Mouse (Mus musculus) adrenal gland, adult 18-20 months (tissue): ENCODE results near the gene Rab17. TPM values are rescaled to one million over a fixed set of nuclear protein-coding genes. Genes with fewer than 3 reads are reported as not detected.

Experiments used
- DNase-seq, 2 experiments: peaks; one replicate each; pipeline ENCODE4 v3.0.0; 2021 to 2022; ENCODE audit warnings: low spot score in 2 of 2
- long read RNA-seq, 2 experiments: library from polyadenylated mRNA; stranded (forward); transcript quantifications; one replicate each; pipeline ENCODE4 v2.0.0; 2021
- total RNA-seq, 2 experiments: library from RNA; stranded (reverse); gene quantifications; 1 replicate in 1 of 2; 2 replicates in 1 of 2; pipeline ENCODE4 v1.2.3; 2021

Gene Rab17
- total RNA-seq, result not detected
- long read RNA-seq, experiment 1, result 0 reads
- long read RNA-seq, experiment 2, result 0 reads

DNA sequence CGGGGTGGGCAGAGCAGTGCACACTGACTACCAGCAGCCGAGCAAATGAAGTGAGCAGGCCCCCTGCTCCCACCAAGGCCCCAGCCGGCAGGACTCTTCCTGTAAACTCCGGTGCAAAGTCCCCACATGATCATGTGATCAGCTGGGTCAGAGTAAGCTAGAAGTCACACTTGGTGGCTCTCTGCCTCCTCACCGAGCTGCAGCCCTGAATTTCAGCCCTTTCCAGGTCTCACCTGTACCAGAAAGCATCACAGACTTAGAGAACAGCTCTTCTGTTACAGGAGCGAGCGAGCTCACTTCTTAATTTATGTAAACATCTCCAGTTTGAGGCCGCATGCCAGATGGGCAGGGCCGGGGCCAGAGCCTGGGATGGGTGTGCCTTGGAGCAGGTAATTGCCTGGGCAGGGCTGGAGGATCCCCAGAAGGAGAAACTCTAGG is at the start of gene Rab17:
TSS of gene Rab17 (minus strand) at position 315 of the 438 bp plus-strand sequence.
- DNase-seq, result no peak

GRCm38 (mm10) chr1:91017111-91017758 is 47.8 kb upstream of the Rab17 start:
- DNase-seq, result no peak

DNA sequence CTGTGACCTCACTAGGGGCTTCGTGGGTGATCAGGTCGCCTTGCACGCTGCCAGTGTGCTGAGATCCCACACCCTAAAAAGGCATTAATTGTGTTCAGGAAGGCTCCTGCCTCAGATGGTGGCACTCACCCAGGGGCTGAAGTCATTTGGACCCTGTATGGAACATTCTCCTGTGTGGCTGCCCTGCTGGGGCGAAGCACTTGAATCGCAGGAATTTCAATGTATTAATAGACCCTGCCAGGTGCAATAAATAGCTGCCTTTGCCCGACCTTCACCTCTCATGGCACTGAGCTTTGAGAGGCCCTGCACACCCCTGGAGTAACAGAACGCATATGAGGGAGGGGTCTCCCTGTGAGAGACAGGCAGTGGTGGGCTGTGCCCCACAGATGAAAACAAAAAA is 46.1 kb upstream of the Rab17 start:
- DNase-seq, result peak in 1 of 2 experiments; percentile 16

GRCm38 (mm10) chr1:91013803-91014202 is 44.3 kb upstream of the Rab17 start:
- peak in 1 of 2 experiments; percentile 24 for DNase-seq

DNA sequence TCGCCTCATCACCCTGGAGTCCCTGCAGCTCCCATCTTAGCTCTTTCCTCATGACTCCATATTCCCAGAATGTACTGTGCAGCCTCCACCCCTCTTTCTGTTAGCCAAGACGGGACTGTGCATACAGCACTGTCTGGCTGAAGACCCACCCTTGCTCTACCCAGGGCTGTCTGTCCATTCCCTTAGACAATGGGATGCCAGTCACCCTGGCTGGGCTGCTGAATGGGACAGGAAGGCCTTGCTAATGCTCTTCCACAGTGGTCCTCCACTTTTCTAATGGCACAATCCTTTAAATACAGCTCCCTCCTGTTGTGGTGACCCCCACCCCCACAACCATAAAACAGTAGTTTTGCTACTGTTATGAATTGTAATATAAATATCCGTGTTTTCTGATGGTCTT is 41.9 kb upstream of the Rab17 start:
- DNase-seq, result peak in 1 of 2 experiments; percentile 16

DNA sequence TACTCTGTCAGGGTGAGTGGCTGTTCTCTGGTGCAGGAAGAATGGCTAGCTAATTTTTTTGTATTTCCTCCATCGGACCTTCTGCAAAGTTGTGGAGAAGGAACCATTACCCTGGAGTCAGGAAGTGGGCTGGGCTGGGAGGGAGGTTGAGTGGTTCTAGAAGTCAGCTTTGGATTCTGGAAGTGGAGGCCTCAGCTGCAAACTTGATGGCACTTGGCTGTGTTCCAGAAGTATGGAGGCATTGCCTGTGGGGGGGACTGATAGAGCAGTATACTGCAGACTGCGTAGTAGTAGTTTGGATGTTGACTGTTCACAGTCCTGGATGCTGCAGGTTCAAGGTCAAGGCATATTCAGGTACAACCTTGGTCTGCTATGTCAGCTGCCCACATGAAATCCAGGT is 41.3 kb upstream of the Rab17 start:
- DNase-seq, result peak in 1 of 2 experiments; percentile 17

DNA sequence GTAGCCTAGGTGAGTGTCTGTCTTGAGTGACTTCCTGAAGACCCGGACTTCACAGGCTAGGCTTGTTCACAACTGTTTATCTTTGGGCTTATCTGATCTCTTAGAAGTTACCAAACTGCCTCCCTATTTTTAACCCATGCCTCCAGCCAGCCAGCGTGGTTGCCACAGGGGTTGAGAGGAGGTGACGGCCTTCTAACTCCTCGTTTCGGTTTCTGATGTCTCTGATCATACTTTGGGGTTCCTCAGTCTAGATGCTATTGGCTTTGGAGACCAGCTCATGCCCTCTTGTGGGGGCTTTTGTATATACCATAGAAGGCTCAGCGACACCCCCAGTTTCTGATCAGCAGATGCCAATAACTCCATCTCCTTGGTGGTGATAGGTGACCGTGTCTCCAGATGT is 40.8 kb upstream of the Rab17 start:
- peak in 1 of 2 experiments; percentile 16 for DNase-seq

- DNase-seq, result peak in 1 of 2 experiments; percentile 27
Observed at GRCm38 (mm10) chr1:91009266-91009665, 39.8 kb upstream of the Rab17 start.

DNA sequence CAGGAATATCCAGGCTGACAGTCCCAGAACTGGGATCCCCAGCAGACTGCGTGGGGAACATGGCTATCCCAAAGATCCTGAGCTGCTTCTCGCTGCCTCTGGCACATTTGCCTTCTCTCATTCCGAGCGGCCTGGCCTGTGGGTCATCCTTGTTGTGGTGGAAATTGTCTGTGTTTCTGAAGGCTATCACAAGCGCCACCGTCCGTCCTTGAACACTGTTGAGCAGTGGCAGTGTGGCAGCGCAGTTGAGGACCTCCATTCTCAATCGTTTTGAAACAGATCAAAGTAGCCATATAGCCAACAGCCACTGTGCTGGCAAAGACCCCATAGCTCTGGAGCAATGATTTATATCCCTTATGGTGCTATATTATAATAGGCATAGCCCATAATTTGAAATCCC is 39.3 kb upstream of the Rab17 start:
- DNase-seq, result peak in 1 of 2 experiments; percentile 18

GRCm38 (mm10) chr1:91008147-91008682 is 38.8 kb upstream of the Rab17 start:
- DNase-seq, result no peak

DNA sequence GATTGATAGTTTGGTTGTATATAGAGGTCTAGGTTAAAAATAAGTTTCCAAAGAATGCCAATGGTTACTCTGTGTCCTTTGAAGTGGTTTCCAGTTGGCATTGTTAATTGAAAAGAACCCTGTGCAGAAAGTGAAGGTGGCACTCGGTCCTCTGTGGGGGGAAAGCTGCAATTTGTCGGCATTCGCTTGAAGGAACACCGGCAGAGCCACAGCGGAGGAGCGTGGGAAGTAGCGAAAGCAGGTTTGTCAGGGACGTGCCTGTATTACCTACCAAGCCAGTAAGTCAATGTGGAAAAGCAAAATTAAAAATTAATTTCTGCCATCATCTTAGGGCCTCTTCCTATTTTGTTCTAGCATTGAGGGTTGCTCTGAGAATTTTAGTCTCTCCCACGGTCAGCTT is 37.2 kb upstream of the Rab17 start:
- DNase-seq, result no peak

GRCm38 (mm10) chr1:91006037-91006436 is 36.6 kb upstream of the Rab17 start:
- DNase-seq, result no peak

- DNase-seq, result no peak
Observed at GRCm38 (mm10) chr1:91003522-91004253, 34.2 kb upstream of the Rab17 start.

DNA sequence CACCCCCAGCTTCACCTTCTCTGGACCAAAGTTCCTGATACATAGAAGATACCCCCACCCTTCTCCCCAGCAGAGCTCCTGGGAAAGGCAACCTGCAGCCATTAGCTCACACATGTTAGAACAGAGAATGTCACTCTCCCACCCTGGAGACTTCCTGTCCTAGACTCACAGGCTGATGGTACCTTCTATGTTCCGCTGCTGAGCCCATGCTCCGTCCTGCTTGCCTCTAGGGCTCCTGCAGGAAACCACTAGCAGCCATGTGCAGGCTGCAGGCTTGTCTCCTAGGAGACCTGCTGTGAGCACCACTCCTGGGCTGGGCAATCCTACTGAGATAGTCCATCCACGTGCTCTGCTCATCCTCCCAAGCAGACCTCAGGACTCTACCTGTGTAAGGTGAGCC is 33.2 kb upstream of the Rab17 start:
- no peak for DNase-seq

DNA sequence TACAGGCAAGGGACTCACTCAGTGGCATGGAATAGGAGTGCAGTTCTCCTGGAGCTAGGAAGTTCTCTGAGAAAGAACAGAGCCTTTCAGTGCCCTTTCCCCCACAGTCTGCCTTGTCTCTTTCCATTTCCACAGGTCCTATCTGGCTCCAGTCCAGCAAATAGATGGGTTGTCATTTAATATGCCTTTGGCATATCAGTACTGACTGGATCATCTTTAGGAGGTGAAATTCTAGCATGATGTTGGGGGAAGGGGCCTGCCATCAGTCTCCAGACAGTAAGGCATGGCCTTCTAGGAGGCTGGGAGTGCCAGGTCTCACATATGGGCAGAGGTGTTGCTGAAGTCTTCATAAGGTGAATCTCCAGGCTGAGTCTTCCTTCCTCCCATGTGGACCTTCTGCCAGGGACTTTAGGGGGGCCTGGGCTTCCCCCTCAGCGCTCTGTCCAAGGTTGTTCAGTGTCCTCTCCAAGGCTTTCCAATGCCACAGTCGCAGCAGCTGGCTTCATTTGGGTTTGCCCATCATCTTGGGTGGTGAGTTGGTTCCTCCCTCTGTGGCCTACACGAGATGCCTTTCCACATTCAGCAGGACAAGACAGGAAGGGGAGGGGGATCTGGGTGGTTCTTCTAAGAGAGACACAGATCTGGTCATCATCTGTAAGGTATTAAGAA is 32.5 kb upstream of the Rab17 start:
- DNase-seq, result no peak

GRCm38 (mm10) chr1:91001101-91001500 is 31.6 kb upstream of the Rab17 start:
- no peak for DNase-seq

- no peak for DNase-seq
Observed at GRCm38 (mm10) chr1:90999911-91000601, 30.6 kb upstream of the Rab17 start.

- peak; percentile 45 to 54 for DNase-seq
Observed at GRCm38 (mm10) chr1:90998891-90999611, 29.6 kb upstream of the Rab17 start.

GRCm38 (mm10) chr1:90998268-90998890 is 28.9 kb upstream of the Rab17 start, which contains the start of gene Lrrfip1:
Gene Lrrfip1 (plus strand): TSS chr1:90998737.
- peak; percentile 72 to 74 for DNase-seq

DNA sequence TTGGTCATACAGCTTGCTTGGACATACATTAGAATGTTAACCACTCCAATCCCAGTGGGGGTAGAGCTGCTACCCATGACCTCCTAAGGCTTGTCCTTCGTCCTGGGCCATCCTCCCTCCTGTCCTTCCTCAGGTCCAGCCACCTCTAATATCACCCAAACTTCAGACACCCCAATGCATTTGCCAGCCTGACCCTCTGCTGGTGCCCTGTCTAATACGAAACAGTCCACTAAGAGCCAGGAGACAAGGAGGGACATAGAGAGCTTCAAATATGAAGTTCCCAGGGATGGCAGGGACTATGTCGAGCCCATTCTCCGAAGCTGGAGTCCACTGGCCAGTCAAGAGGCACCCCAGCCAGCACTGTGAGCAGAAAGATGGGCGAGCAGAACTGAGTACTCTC is 28.2 kb upstream of the Rab17 start:
- no peak for DNase-seq
